Mouse (Mus musculus) heart, embryonic 16.5 days (tissue): ENCODE measurements around the gene Mpp3. TPM values are rescaled to one million over a fixed set of nuclear protein-coding genes. Genes with fewer than 3 reads are reported as not detected.

Experiments used
- ATAC-seq: fragments of 200-750 bp; cut with Nextera tagmentation; replicated peaks from 2 replicates; pipeline ENCODE4 v1.8.0; 2017; ENCODE audit warnings: moderate number of reproducible peaks; ENCODE audit not compliant: insufficient read depth, low FRiP score; ENCODE audit errors: extremely low read depth
- H3K27ac ChIP-seq: fragments of 300-500 bp; sonication (generic); 2 replicates; pipeline ENCODE4 v1.5.1; 2014; ENCODE audit warnings: mild to moderate bottlenecking, low read length, control low read depth, moderate library complexity
- H3K27me3 ChIP-seq: fragments of 300-500 bp; sonication (generic); 2 replicates; pipeline ENCODE4 v1.6.1; 2014; ENCODE audit warnings: low read length, mixed read lengths; ENCODE audit not compliant: control insufficient read depth, insufficient read depth
- H3K36me3 ChIP-seq: fragments of 300-500 bp; sonication (generic); 2 replicates; pipeline ENCODE4 v1.6.1; 2014; ENCODE audit not compliant: control insufficient read depth, insufficient read depth
- H3K4me1 ChIP-seq: fragments of 300-500 bp; sonication (generic); 2 replicates; pipeline ENCODE4 v1.6.1; 2014; ENCODE audit warnings: low read length, mixed read lengths; ENCODE audit not compliant: control insufficient read depth, insufficient read depth
- H3K4me2 ChIP-seq: fragments of 300-500 bp; sonication (generic); 2 replicates; pipeline ENCODE4 v1.6.1; 2014; ENCODE audit warnings: low read depth, mild to moderate bottlenecking, control low read depth, low read length
- H3K4me3 ChIP-seq: fragments of 300-500 bp; sonication (generic); 2 replicates; pipeline ENCODE4 v1.5.1; 2014; ENCODE audit warnings: mild to moderate bottlenecking, control low read depth, low read length
- H3K9ac ChIP-seq: fragments of 300-500 bp; sonication (generic); 2 replicates; pipeline ENCODE4 v1.6.1; 2014; ENCODE audit warnings: low read length, control low read depth
- H3K9me3 ChIP-seq: fragments of 300-500 bp; sonication (generic); replicated peaks from 2 replicates; pipeline ENCODE4 v1.6.1; 2016; ENCODE audit warnings: low read length; ENCODE audit not compliant: control insufficient read depth
- WGBS: fragments of 180-500 bp; shearing (Covaris S2); extraction: QIAGEN DNeasy Blood & Tissue Kit; methylation state at CpG from one replicate; pipeline ENCODE4 v1.1.7; 2014; 5-methylcytosine and 5-hydroxymethylcytosine counted together
- polyA plus RNA-seq: library from polyadenylated mRNA; unstranded; fragments of >200 nt; fragmentation: Nextera tagmentation; extraction: Ambion mirVana; gene quantifications from 2 replicates; pipeline ENCODE4 v1.2.1, GENCODE M21; 2015

Gene Mpp3
- polyA plus RNA-seq, 1 experiment from 2014 or later: 4.2 TPM

DNA sequence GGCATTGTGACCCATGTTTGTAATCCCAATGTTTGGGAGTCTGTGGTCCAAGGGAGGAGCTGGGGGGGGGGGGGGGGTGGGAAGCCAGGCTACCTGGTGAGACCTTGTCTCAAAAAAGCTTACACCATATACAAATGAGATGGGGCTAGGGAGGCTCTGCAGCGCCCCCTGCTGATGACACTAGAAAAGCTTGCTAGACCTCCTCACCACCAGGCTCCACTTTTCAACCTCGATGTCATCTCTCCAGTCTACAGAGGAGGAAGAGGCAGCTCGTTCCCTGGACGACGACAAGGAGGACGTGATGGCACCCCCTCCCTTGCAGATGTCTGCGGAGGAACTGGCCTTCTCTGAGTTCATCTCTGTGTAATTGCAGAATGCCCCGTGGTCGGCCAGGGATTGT, 25.6 kb upstream of the Mpp3 start:
- H3K4me3 ChIP-seq: no peak overlapping the region
- WGBS: 28% methylated on average over 9 of the region's 9 CpGs
- H3K36me3 ChIP-seq: no peaks in the 10 kb centered on the region
- no peak overlapping the region for H3K27ac ChIP-seq
- no peak overlapping the region for H3K9ac ChIP-seq
- H3K4me1 ChIP-seq: peaks cover 2% of the 10 kb centered on the region; the same call in 1 of the 2 replicates
- no peak for ATAC-seq
- no peak overlapping the region for H3K4me2 ChIP-seq
- peaks cover 4% of the 10 kb centered on the region; the same call in 1 of the 2 replicates for H3K27me3 ChIP-seq
- H3K9me3 ChIP-seq: no peaks in the 10 kb centered on the region

- Histone ChIP-seq H3K27me3 (peaks cover 2% of the 10 kb centered on the region; the same call in 1 of the 2 replicates), H3K9me3 (no peaks in the 10 kb centered on the region), H3K27ac (no peak overlapping the region), H3K4me3 (no peak overlapping the region), H3K4me2 (no peak overlapping the region), H3K4me1 (peaks cover 2% of the 10 kb centered on the region; the same call in 1 of the 2 replicates), H3K36me3 (no peaks in the 10 kb centered on the region), H3K9ac (no peak overlapping the region)
- WGBS: 61% methylated on average over 7 of the region's 7 CpGs
- no peak for ATAC-seq
Observed at GRCm38 (mm10) chr11:102053183-102053582, 24.9 kb upstream of the Mpp3 start.

DNA sequence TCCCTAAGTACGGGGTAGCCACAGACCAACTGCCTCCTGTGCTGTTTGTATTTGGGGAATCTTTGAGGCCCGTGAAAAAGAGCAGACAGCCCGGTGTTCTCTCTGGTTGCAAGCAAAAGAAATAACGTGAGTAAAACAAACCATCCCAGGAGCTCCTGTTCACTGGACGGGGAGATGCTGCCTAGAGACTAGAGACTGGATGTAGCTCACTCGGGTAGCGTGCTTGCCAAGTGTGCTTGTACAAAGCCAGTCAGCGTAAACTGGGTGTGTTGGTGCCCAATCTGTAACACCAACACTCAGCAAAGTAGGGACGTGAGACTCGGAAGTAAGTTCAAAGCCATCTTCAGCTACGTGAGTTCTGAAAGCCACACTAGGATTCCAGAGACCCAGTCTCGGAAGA, 24.4 kb upstream of the Mpp3 start:
- WGBS: 77% methylated on average over 12 of the region's 12 CpGs
- no peaks in the 10 kb centered on the region for H3K36me3 ChIP-seq
- peak overlapping the region; percentile 87 for H3K27ac ChIP-seq
- no peak for ATAC-seq
- H3K9ac ChIP-seq: no peak overlapping the region
- peaks cover 2% of the 10 kb centered on the region; the same call in 1 of the 2 replicates for H3K4me1 ChIP-seq
- H3K9me3 ChIP-seq: no peaks in the 10 kb centered on the region
- H3K4me3 ChIP-seq: no peak overlapping the region
- H3K27me3 ChIP-seq: peaks cover 2% of the 10 kb centered on the region; the same call in 1 of the 2 replicates
- H3K4me2 ChIP-seq: no peak overlapping the region

- peak overlapping the region; percentile 87 for H3K27ac ChIP-seq
- H3K9me3 ChIP-seq: no peaks in the 10 kb centered on the region
- H3K4me1 ChIP-seq: peaks cover 2% of the 10 kb centered on the region; the same call in 1 of the 2 replicates
- peak; percentile 45; the same call in 1 of the 2 replicates for ATAC-seq
- H3K27me3 ChIP-seq: peaks cover 2% of the 10 kb centered on the region; the same call in 1 of the 2 replicates
- H3K9ac ChIP-seq: 0 out of 2 replicates have a peak overlapping the region, but pooled peaks have one; percentile 47
- H3K4me2 ChIP-seq: no peak overlapping the region
- no peaks in the 10 kb centered on the region for H3K36me3 ChIP-seq
- 43% methylated on average over 4 of the region's 4 CpGs for WGBS
- H3K4me3 ChIP-seq: no peak overlapping the region
Observed at GRCm38 (mm10) chr11:102051954-102052353, 23.7 kb upstream of the Mpp3 start.

DNA sequence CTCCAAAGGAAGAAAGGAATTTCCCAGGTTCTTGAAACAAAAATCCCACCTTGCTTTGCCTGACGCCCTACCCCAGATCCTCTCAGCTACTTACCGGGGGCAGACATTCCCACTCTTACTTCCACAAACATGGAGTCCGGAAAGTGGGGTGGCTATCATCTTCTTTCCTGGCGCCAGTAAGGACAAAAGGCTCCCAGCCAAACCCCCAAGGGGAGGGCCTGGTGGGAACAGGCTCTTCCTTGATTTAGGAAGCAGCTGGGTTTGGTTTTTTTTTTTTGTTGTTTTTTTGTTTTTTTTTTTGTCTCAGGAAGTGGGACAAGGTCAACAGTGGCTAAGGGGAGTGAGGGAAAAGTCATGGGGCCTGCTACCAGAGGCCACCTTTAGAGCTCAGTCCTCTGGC, 23.3 kb upstream of the Mpp3 start:
- Histone ChIP-seq H3K4me1 (peaks cover 2% of the 10 kb centered on the region; the same call in 1 of the 2 replicates), H3K4me3 (no peak overlapping the region), H3K27me3 (peaks cover 2% of the 10 kb centered on the region; the same call in 1 of the 2 replicates), H3K27ac (peak overlapping the region; percentile 87), H3K9me3 (no peaks in the 10 kb centered on the region), H3K9ac (0 out of 2 replicates have a peak overlapping the region, but pooled peaks have one; percentile 47), H3K4me2 (0 out of 2 replicates have a peak overlapping the region, but pooled peaks have one; percentile 5), H3K36me3 (no peaks in the 10 kb centered on the region)
- ATAC-seq: peak; percentile 39
- WGBS: 46% methylated on average over 4 of the region's 4 CpGs

DNA sequence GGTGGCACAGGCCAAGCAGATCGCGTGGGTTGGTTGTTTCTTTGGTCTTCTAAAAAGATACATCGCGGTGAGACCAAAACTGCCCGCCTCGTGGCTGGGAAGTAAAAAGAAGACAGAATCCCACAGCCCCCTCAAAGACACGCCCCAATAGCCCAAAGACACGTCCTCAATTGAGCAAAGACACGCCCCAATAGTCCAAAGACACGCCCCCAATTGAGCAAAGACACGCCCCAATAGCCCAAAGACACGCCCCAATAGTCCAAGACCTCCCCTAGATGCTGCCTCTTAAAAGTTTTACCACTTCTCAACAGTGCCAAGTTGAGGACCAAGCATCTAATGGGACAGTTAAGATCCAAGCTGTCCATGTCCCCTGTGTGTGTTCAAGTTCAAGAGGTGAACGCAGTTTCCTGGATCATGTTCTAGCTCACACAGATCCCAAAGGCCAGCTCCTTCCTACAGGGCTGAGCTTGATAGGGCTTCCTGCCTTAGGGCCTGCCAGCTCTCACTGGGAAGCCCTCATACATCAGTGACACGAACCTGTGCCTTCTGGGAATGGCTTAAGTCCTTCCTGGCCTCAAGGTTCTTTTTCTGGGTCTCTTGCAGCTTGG, 21.7 kb upstream of the Mpp3 start:
- peaks cover 2% of the 10 kb centered on the region; the same call in 1 of the 2 replicates for H3K4me1 ChIP-seq
- H3K27me3 ChIP-seq: peaks cover 2% of the 10 kb centered on the region; the same call in 1 of the 2 replicates
- 54% methylated on average over 14 of the region's 14 CpGs for WGBS
- peak overlapping the region; percentile 65 for H3K27ac ChIP-seq
- H3K9ac ChIP-seq: no peak overlapping the region
- no peak overlapping the region for H3K4me2 ChIP-seq
- H3K36me3 ChIP-seq: peaks cover 3% of the 10 kb centered on the region; the same call in 1 of the 2 replicates
- peaks cover 7% of the 10 kb centered on the region; the same call in 1 of the 2 replicates for H3K9me3 ChIP-seq
- no peak overlapping the region for H3K4me3 ChIP-seq
- ATAC-seq: no peak

GRCm38 (mm10) chr11:102046607-102047006, 18.3 kb upstream of the Mpp3 start:
- WGBS: 76% methylated on average over 9 of the region's 9 CpGs
- Histone ChIP-seq H3K4me3 (no peak overlapping the region), H3K36me3 (peaks cover 3% of the 10 kb centered on the region; the same call in 1 of the 2 replicates), H3K9ac (no peak overlapping the region), H3K27me3 (no peaks in the 10 kb centered on the region), H3K4me1 (no peaks in the 10 kb centered on the region), H3K4me2 (no peak overlapping the region), H3K27ac (no peak overlapping the region), H3K9me3 (peaks cover 7% of the 10 kb centered on the region; the same call in 1 of the 2 replicates)
- ATAC-seq: no peak

DNA sequence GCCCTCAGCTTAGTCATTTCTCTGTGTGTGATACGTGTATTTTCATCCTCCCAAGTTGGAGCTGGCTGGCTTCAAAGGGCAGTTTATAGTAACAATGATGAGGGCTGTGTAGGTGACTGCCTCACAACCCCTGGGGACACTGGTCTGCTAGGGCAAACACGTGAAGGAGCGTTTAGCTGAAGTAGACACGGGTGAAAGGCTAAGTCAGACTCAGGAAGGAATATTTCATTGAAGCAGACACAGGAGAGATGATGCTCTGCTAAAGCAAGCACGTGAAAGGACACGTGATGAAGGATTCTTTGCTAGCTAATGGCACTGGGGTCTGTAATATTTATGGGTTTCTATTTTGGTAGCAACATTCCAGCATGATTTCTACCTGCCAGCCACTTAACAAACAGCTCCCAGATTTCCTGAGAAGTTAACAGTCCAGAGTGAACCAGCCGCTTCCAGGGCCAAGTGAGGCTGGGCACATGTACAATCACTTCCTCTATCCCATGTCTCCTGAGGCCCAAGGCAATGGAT, 16.5 kb upstream of the Mpp3 start:
- peaks cover 7% of the 10 kb centered on the region; the same call in 1 of the 2 replicates for H3K9me3 ChIP-seq
- no peaks in the 10 kb centered on the region for H3K4me1 ChIP-seq
- peaks cover 3% of the 10 kb centered on the region; the same call in 1 of the 2 replicates for H3K36me3 ChIP-seq
- no peak overlapping the region for H3K4me3 ChIP-seq
- no peak for ATAC-seq
- 80% methylated on average over 7 of the region's 7 CpGs for WGBS
- H3K27ac ChIP-seq: no peak overlapping the region
- no peak overlapping the region for H3K4me2 ChIP-seq
- H3K9ac ChIP-seq: no peak overlapping the region
- H3K27me3 ChIP-seq: no peaks in the 10 kb centered on the region

DNA sequence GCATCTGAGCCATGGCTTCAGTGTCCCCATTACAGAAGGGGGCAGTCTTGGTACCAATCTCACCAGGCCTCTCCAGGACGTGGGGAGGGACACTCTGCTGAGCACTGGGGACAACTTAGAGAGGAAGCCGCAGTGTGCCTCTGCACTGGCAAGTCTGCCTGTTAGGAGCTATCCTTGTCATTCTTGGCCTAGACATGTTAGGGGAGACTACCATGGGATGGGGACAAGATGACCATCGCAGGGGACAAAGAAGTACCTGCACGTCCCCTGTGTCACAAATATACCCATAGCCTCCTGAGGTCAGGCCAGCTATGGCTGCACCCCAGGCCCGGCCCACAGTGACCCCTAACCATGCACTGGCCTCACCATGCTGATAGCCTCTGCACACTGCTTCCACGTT, 15.1 kb upstream of the Mpp3 start:
- no peak for ATAC-seq
- Histone ChIP-seq H3K4me1 (no peaks in the 10 kb centered on the region), H3K4me3 (no peak overlapping the region), H3K9me3 (peaks cover 7% of the 10 kb centered on the region; the same call in 1 of the 2 replicates), H3K36me3 (peaks cover 3% of the 10 kb centered on the region; the same call in 1 of the 2 replicates), H3K27ac (no peak overlapping the region), H3K9ac (no peak overlapping the region), H3K4me2 (peak overlapping the region; percentile 11; the same call in 1 of the 2 replicates), H3K27me3 (no peaks in the 10 kb centered on the region)
- WGBS: 84% methylated on average over 6 of the region's 6 CpGs
